Mouse (Mus musculus) CD4-positive, CD25-positive, alpha-beta regulatory T cell, adult 4 months (primary cell): Measurements from ENCODE around the gene Grn. TPM values are rescaled to one million over a fixed set of nuclear protein-coding genes. Genes with fewer than 3 reads are reported as not detected.
"Not testable (repeated sequence)": the region's sequence is repeated elsewhere in the genome, so short reads cannot be mapped to it uniquely, and the experiment has no call there.

Experiments used
- ATAC-seq: one replicate; pipeline ENCODE4 v1.8.0; 2017
- polyA plus RNA-seq, 2 experiments: library from polyadenylated mRNA; unstranded; fragments of 100-300 nt; shearing (Covaris generic); gene quantifications; one replicate each; pipeline ENCODE4 v1.2.1; 2017

Grn gene
- polyA plus RNA-seq, 2 experiments from 2014 or later: 23.3 to 51.4 TPM

- no peak for ATAC-seq
Measured at GRCm38 (mm10) chr11:102401898-102402500, 28.1 kb upstream of the Grn start.

- ATAC-seq: no peak
Measured at GRCm38 (mm10) chr11:102403657-102404056, 26.5 kb upstream of the Grn start.

- ATAC-seq: no peak
Measured at GRCm38 (mm10) chr11:102404161-102405010, 25.7 kb upstream of the Grn start.

DNA sequence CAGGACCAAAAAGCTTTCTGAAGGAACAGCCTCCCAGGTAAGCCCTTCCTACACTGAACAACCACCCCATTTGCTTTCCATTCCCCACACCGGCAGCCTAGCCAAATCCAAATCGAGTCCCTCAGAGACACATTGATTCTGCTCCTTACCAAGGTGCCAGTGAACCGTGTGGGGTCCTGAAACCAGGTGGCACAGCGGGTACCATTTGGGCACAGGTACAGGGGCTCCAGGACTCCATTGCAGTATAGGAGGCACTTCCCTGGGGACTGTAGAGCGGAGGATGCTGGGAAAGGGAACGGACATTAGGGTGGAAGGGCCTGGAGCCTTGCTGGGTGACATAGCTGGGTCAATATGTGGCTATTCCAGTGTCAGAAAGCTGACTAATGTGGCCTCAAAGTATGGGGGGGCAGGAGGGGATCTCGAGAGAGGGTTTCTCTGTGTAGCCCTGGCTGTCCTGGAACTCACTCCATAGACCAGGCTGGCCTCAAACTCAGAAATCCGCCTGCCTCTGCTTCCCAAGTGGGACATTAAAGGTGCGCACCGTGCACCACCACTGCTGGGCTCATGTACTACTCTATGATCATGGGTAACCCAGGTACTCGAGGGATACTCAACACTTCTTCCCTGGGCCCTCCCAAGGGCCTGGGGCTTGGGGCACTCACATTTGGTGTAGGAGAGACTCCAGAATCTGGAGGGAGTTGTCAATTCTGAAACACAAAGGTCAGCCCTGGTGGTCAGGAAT is 24.4 kb upstream of the Grn start:
- ATAC-seq: no peak

DNA sequence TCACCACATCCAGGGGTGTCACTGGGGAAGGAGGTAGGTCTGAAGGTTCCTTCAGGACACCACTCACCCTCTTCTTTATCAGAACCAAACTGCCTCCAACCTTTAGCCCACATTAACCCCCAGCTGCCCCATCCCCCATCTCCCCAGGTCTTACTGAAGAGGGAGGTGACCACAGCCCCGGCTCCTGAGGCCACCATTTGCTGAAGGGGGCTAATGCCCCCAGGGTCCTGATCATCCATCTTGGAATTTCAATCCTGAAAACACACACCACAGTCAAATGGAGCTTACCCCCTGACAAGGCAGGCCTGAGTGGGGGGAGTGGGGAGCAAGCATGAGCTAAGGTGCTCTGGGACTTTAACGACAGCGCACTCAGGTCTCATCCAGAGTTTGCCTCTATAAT is 23.7 kb upstream of the Grn start:
- ATAC-seq: no peak

GRCm38 (mm10) chr11:102406900-102407833 is 22.9 kb upstream of the Grn start:
- peak; percentile 53 for ATAC-seq

DNA sequence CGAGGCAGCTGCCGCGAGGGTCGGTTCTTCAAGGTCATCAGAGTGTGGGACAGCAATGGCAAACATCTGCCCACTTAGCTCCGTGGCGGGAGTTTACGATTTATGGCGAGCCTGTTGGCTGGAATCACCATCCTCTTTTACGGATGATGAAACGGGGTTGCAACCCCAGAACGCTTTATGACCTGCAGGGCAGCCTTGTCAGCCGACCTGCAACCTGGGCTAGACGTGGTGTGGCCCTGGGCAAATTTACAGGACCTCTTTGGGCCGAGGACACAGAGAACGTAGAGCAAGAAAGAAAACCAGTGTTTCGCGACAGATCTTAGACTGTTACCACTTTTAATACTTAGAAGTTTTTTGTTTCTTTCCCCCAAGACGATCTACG is 22.3 kb upstream of the Grn start, which contains the start of gene Slc25a39:
Gene Slc25a39 (minus strand): TSS at position 113 of the 382 bp plus-strand sequence.
- no peak for ATAC-seq

GRCm38 (mm10) chr11:102408344-102408876 is 21.7 kb upstream of the Grn start:
- peak; percentile 92 for ATAC-seq

GRCm38 (mm10) chr11:102408888-102409794 is 21.0 kb upstream of the Grn start:
- ATAC-seq: no peak

- no peak for ATAC-seq
Measured at GRCm38 (mm10) chr11:102409795-102410330, 20.3 kb upstream of the Grn start.

GRCm38 (mm10) chr11:102410345-102410744 is 19.8 kb upstream of the Grn start:
- ATAC-seq: not testable (repeated sequence)

GRCm38 (mm10) chr11:102411061-102411460 is 19.1 kb upstream of the Grn start:
- no peak for ATAC-seq

DNA sequence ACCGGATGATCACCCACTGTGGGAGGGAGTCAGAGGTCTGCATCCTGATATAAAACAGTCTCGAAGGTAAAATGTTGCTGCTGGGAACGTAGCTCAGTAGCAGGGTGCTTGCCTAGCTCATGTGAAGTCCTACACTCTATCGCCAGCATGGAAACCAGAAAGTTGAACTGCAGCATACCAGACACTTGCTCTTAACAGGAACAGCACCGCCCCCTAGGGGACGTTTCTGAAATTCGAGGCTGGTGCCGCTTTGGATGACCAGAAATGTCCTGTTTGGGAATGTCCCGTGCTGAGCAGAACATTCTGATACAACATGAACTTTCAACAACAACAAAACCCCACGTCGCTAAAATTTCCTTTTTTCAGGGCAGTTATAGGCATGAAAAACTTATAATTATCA is 18.4 kb upstream of the Grn start:
- peak; percentile 31 for ATAC-seq

DNA sequence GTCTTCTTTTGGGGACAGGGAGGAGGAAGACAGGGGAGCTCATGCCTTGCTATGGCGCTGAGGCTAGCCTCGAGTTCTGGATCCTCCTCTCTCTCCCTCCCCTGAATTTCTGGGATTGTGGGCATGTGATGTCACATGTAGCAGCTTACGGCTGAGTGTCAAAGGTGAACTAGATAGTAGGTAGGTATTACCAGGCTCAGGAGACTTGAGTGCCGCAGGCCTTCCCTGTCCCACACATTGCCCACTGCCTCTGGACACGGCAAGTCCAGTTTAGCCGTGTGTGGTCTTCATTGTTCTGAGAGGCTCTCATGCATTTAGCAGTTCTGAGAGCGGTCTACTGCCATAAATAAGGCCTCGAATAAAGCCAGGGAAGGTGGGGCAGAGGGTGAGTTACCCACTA is 17.1 kb upstream of the Grn start:
- no peak for ATAC-seq

DNA sequence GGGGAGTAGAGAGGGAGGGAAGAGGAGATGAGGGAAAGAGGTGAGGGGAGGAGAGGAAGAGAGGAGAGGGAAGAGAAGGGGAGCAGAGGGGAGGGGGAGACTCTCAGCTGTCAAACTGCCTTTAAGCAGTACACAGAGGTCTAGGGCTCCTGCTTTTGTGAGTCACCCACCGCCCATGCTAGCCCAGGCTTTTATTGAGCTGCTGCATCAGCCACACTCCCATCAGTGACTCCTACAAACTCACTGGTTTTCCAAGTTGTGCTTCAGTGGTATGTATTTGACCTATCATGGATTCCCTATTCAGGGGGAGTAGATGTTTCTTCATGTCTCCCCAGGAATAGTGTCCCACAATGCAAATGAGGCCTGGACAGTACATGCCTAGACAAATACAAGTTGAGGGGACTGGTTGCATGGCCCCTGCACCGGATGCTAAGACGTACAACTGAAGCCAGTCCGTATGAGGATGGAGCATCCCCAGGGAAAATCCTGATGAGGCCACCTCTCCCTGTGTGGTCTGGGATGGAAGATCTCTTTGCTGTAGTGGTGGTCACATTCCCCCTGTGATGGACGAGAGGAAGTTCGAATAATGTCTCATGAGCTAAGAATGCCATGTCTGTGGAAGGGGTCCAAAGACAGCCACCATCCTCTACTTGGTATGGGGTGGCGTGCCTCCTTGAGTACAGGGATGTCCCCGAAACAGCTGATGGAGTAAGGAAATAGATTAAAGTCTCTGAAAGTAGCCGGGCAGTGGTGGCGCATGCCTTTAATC is 14.9 kb upstream of the Grn start:
- ATAC-seq: no peak

DNA sequence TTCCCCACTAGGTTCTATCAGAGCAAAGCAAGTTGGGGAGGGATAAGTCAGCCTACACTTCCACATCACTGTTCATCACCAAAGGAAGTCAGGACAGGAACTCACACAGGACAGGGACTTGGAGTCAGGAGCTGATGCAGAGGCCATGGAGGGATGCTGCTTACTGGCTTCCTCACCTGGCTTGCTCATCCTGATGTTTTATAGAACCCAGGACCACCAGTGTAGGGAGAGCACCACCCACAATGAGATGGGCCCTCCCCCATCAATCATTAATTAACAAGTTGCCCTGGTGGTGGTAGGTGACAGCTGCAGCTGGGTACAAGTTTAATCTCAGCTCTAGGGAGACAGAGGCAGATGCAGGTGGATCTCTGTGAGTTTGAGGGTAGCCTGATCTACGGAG is 13.0 kb upstream of the Grn start:
- ATAC-seq: no peak

DNA sequence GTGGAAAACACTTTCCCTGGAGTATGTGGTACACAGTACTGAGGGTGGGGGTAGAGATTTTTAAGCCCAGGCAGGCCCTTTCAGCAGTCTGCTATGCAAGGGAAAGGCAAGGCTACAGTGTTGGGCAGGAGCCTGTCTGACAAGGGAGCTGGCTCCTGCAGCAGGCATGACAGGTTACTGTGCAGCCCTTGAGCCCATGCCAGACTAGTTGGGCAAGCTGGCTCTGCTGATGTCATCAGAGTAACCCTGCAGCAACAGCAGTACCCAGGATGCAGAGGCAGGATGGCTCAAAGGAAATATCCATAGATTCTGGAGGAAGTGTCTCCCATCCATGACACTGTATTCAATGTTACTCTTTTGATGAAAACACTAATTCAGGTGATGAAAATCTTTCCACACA is 11.2 kb upstream of the Grn start:
- no peak for ATAC-seq

GRCm38 (mm10) chr11:102421559-102421958 is 8.6 kb upstream of the Grn start:
- no peak for ATAC-seq

DNA sequence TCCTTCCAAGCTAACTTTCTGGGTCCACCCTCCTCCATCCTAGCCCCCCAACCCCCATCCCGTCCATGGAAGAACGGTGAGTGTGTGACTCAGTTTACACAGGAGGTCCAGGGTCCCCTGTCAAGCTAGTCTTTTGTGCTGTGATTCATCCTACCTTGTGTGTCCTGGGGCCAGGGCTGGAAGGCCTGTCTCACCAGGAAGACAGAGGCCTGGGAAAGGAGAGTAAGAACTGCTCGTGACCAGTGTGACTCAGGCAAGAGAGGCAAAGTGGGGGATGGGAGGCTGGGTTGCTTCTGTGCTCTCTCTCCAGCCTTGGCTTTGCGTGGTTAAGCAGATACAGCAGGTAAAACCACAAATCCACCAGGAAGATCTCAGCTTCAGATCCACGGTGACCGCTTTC is 5.4 kb upstream of the Grn start:
- ATAC-seq: no peak
